Mouse (Mus musculus): ENCODE results near the gene Snx29.

Snx29 gene

GRCm38 (mm10) chr16:11801960-11802539 lies 479.3 kb downstream of the Snx29 start:
- DNase-seq, result no peak

All from thymus, postnatal 14 days (tissue).